Mouse (Mus musculus): ENCODE measurements around the gene Ngfr.

DNA sequence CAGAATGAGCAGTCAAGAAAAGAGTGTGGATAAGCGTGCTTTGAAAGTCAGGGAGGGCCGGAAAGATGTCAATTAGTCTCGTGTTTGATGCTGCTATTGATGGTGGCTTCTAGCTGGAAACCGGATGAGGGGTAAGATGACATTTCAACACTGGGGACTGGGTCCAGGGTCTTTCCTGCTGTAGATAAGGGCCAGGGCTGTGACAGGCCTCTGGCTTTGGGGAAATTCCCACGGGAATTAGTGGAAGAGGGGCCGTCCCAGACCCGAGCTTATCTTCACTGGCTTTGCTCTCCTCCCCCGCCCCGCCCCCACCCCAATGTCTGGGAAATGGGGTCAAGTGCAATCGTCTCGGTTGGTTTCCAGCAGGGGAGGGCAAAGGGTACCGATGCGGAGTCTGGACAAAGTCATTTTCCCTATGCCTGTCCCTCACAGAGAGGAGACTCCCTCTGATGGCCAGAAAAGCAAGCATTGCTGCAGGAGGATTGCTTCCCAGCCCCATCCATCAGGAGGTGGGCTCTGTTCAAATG lies 7.2 kb upstream of the Ngfr start:
- TF ChIP-seq GATA1 (IDR thresholded peaks at IDR 0.05; ENCODE audit: borderline replicate concordance, low read length): no peak
- no peak for TF ChIP-seq CTCF (IDR thresholded peaks at IDR 0.05; ENCODE audit: low read depth, low read length)
- TF ChIP-seq GATA2 (IDR thresholded peaks at IDR 0.05; ENCODE audit: borderline replicate concordance, low read depth, low read length): no peak
- TF ChIP-seq TAL1 (conservative IDR thresholded peaks at IDR 0.05; ENCODE audit: low read depth, low read length): no peak
- TF ChIP-seq POLR2AphosphoS5 (IDR thresholded peaks at IDR 0.05; ENCODE audit: insufficient replicate concordance, low read depth, low read length): no peak
